Mouse (Mus musculus): ENCODE data around the gene Olfr461. TPM values are rescaled to one million over a fixed set of nuclear protein-coding genes. Genes with fewer than 3 reads are reported as not detected.
"Not testable (repeated sequence)": the region's sequence is repeated elsewhere in the genome, so short reads cannot be mapped to it uniquely, and the experiment has no call there.

Gene Olfr461
- polyA plus RNA-seq (2015; fragmentation: Nextera tagmentation; extraction: Ambion mirVana): 0.14 TPM in 1 of 2 replicates, not detected in the other

DNA sequence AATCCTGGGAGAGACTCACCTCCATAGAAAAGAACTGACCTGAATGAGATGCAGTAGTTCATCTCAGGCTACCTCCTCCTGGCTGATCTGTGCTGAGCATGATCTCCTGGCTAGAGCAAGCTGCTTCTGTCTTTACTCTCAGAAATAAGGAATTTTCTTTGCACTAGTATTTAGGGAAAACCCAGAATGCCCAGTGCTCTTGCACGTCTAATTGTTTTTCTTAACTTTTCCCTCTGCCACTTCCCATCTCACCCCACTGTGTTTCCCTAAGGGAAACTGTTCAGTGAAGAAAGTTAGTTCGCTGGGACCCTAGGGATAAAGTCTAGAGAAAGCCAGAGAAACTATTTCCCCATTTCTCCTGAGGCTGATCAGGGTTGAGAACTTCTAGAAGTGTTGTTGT, at the start of gene Olfr461:
Gene Olfr461 (minus strand): TSS at position 101 of the 400 bp plus-strand sequence.
- no peak within 1 kb of the TSS for H3K4me2 ChIP-seq
- no peaks in the 10 kb centered on the region for H3K9me3 ChIP-seq
- no peak for ATAC-seq (ENCODE audit: low read depth)
- no peak within 1 kb of the TSS for H3K4me3 ChIP-seq
- no peaks in the 10 kb centered on the region for H3K4me1 ChIP-seq (replicated peaks)
- no peak within 1 kb of the TSS for H3K9ac ChIP-seq
- H3K27ac ChIP-seq (replicated peaks): no peak within 1 kb of the TSS
- WGBS: 79% methylated on average over 2 of the region's 2 CpGs
- no peaks in the 10 kb centered on the region for H3K36me3 ChIP-seq
- no peaks in the 10 kb centered on the region for H3K27me3 ChIP-seq

DNA sequence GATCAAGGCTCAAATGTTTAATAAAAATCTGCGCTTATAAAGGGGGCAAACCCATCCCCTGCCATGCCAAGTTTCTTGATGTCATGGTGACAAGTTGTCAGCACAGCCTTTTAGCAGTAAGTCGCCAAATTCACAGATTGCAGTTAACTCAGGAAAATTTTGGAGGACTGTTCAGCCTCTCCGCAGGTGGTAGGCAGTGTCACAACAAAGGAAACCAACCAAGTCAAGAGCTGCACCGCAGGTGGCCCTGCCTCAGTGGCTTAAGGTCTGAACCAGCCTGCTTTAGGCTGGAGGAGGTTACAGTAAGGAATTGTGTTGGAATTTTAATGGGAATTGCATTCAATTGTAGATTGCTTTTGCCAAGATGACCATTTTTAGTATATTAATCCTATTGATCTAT, 43.7 kb upstream of the Olfr461 start:
- H3K36me3 ChIP-seq; H3K4me3 ChIP-seq; H3K9ac ChIP-seq; H3K9me3 ChIP-seq; H3K4me2 ChIP-seq; H3K27me3 ChIP-seq; H3K27ac ChIP-seq (replicated peaks); H3K4me1 ChIP-seq (replicated peaks); ATAC-seq (ENCODE audit: low read depth): not testable (repeated sequence)
- WGBS: 36% methylated on average over 4 of the region's 4 CpGs

DNA sequence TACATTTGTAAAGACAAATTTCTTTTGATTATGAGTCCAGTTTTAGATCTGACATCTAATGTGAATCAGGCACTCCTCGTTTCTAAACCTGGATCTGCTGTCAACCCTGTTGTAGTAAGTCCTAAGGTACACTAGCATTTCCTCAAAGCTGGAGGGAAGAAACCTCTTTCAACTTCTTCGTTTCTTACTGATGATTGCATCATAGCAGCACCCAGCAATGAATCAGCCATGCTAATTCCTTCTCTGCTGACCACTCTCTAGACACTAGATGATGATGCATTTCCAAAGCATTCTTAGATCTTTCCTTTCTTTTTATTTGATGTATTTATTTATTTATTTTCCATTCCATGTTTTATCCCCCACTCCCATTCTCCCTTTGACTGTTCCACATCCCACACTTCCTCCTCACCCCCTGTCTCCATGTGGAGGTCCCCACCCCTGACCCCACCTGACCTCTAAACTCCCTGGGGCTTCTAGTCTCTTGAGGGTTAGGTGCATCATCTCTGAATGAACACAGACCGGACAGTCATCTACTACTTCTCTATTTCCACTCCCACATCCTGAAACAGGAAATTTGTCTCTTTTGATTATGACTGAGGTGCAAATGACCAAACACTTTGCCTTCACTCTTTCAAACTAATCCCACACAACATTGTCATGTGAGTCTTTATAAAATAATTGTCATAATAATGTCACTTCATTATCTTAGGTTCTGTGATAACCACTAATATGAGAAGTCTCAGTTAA, 40.1 kb upstream of the Olfr461 start:
- no peaks in the 10 kb centered on the region for H3K36me3 ChIP-seq
- no peak overlapping the region for H3K4me3 ChIP-seq
- H3K9me3 ChIP-seq: 0 out of 2 replicates have a peak, but pooled peaks cover 3% of the 10 kb centered on the region
- H3K9ac ChIP-seq: no peak overlapping the region
- no peaks in the 10 kb centered on the region for H3K4me1 ChIP-seq (replicated peaks)
- no peak for ATAC-seq (ENCODE audit: low read depth)
- no peak overlapping the region for H3K27ac ChIP-seq (replicated peaks)
- WGBS: 84% methylated on average over 3 of the region's 3 CpGs
- no peak overlapping the region for H3K4me2 ChIP-seq
- no peaks in the 10 kb centered on the region for H3K27me3 ChIP-seq

DNA sequence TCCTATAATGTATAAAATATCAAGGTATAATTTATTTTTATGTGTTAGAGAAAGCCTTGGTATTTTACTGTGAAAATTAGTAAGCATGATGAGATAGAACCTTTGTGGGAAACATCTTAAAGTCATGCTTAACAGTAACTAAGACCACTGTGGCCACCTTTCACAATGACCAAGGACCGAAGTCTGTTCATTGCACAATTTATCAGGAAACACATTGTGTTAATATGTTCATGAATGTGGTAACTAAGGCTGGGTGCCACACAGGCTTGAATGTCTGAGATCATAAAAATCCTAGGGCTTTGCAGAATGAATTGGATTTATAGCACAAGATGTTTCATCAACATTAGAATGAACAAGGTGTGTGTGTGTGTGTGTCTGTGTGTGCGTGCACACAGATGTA, 33.5 kb upstream of the Olfr461 start:
- Histone ChIP-seq H3K36me3 (no peaks in the 10 kb centered on the region), H3K9ac (no peak overlapping the region), H3K4me3 (no peak overlapping the region), H3K4me2 (no peak overlapping the region), H3K9me3 (0 out of 2 replicates have a peak, but pooled peaks cover 3% of the 10 kb centered on the region), H3K4me1 (replicated peaks) (no peaks in the 10 kb centered on the region), H3K27me3 (no peaks in the 10 kb centered on the region), H3K27ac (replicated peaks) (no peak overlapping the region)
- no peak for ATAC-seq (ENCODE audit: low read depth)
- 94% methylated on average over 2 of the region's 2 CpGs for WGBS

DNA sequence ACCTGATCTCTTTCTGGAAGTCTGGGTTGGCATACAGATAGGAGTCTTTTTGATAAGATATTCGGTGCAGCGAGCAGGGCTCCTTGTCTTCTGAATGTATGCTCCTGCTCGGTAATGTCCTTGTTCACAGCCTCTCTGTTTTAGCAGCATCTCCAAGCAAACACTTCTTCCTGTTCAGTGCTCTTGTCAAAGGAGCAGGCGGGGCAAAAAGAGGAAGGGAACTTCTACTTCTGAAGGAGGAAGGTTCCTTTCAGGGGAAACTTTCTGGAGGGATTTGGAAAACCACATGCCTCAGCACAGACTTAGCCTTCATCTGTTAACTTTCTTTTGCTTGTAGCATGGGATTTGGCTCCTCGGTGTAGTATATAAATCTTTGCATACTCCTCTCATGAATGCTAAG, 30.8 kb upstream of the Olfr461 start, which contains the start of gene Clec5a:
Gene Clec5a (minus strand): TSS at position 177 of the 400 bp plus-strand sequence.
- Histone ChIP-seq H3K4me3 (no peak within 1 kb of the TSS), H3K36me3 (no peaks in the 10 kb centered on the region), H3K27me3 (no peaks in the 10 kb centered on the region), H3K27ac (replicated peaks) (no peak within 1 kb of the TSS), H3K4me1 (replicated peaks) (no peaks in the 10 kb centered on the region), H3K9me3 (0 out of 2 replicates have a peak, but pooled peaks cover 3% of the 10 kb centered on the region), H3K9ac (no peak within 1 kb of the TSS), H3K4me2 (no peak within 1 kb of the TSS)
- ATAC-seq (ENCODE audit: low read depth): no peak
- 83% methylated on average over 5 of the region's 5 CpGs for WGBS

DNA sequence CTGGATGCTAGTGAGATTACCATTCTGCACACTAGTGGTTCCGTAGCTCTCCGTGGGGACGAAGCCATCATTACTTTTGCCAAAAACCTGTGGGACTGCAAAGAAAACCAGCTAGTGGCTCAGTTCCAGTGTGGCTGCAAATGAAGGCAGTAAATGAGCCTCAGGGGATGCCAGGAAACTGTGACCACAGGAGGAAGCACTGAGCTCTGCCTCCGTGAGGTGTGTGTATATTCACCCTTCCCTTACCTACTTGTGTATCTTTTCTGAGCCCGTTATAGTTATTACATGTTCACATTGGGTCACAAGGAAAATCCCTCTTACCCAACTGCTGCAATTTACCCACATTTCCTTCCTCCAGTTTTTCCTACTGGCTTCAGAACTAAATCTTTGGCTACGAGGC, 29.5 kb upstream of the Olfr461 start:
- H3K4me1 ChIP-seq (replicated peaks): no peaks in the 10 kb centered on the region
- 79% methylated on average over 6 of the region's 6 CpGs for WGBS
- no peak overlapping the region for H3K4me2 ChIP-seq
- no peak overlapping the region for H3K4me3 ChIP-seq
- H3K27me3 ChIP-seq: no peaks in the 10 kb centered on the region
- H3K9me3 ChIP-seq: no peaks in the 10 kb centered on the region
- no peaks in the 10 kb centered on the region for H3K36me3 ChIP-seq
- no peak overlapping the region for H3K9ac ChIP-seq
- H3K27ac ChIP-seq (replicated peaks): no peak overlapping the region
- no peak for ATAC-seq (ENCODE audit: low read depth)

DNA sequence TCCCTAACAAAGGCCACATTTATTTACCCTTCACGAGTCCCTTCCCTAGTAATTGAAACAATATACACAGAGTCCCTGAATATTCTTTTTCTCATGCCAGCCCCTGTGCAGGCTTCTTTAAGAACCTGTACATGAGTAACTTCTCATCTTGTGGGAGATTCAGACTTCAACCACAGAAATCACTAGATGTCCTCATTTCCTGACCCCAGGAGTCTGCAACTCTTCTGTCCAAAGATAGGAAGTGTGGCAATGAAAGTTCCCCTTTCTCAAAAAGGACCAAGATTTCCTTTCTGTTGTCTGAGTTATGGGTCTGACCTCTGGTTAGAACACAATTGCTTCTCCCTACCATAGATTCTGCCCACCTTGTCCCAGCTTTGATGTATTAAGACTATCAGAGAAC, 21.5 kb upstream of the Olfr461 start:
- Histone ChIP-seq H3K4me2 (no peak overlapping the region), H3K9me3 (no peaks in the 10 kb centered on the region), H3K9ac (no peak overlapping the region), H3K4me3 (no peak overlapping the region), H3K27ac (replicated peaks) (no peak overlapping the region), H3K36me3 (no peaks in the 10 kb centered on the region), H3K4me1 (replicated peaks) (no peaks in the 10 kb centered on the region), H3K27me3 (no peaks in the 10 kb centered on the region)
- ATAC-seq (ENCODE audit: low read depth): no peak
- WGBS: 92% methylated on average over 1 of the region's 1 CpGs

DNA sequence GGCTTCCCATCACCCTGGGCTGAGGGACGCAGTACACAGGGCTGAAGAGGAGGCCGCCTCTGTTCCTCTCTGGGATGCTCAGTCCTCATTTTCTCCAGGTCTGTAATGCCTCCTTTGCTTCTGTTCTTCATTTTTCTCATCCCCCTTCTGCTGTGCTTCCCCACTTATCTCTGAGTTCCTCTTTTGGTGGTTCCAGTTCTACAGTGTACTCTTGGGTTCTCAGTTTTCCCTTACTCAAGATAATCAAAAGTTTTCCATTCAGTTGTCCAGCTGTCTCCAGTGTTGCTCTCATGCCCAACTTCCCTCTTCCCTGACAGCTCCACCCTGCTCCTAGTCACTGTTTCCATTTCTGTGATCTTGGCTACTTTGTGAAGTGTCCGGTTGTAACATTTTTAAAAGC, 18.8 kb upstream of the Olfr461 start:
- WGBS: 81% methylated on average over 3 of the region's 3 CpGs
- H3K9me3 ChIP-seq: no peaks in the 10 kb centered on the region
- no peak overlapping the region for H3K4me3 ChIP-seq
- ATAC-seq (ENCODE audit: low read depth): no peak
- H3K4me2 ChIP-seq: no peak overlapping the region
- H3K27me3 ChIP-seq: no peaks in the 10 kb centered on the region
- no peak overlapping the region for H3K27ac ChIP-seq (replicated peaks)
- no peaks in the 10 kb centered on the region for H3K4me1 ChIP-seq (replicated peaks)
- H3K9ac ChIP-seq: no peak overlapping the region
- H3K36me3 ChIP-seq: no peaks in the 10 kb centered on the region

DNA sequence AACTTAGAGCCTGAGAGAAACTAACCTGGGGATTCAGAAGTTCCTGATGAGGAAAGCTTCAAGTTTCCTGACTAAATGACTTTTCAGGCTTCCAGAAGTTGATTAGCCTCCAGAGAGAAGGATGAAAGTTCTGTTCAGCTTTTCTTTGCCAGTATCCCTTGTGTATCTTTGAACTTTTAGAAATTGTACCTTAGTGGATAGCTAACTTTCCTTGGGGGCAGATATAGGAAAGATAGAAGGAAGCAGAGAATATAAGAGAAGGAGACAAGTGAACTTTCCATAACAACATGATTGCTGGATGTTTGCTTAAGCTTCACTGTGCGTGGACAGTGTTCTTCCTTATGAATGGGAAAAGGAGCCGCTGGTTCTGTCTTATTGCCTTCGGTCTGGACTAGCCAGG, 14.3 kb upstream of the Olfr461 start, which contains the start of gene Olfr460:
Gene Olfr460 (plus strand): TSS at position 301 of the 400 bp plus-strand sequence.
- WGBS: 90% methylated on average over 3 of the region's 3 CpGs
- H3K36me3 ChIP-seq: no peaks in the 10 kb centered on the region
- H3K9me3 ChIP-seq: no peaks in the 10 kb centered on the region
- no peak within 1 kb of the TSS for H3K27ac ChIP-seq (replicated peaks)
- no peak for ATAC-seq (ENCODE audit: low read depth)
- no peaks in the 10 kb centered on the region for H3K27me3 ChIP-seq
- no peak within 1 kb of the TSS for H3K4me3 ChIP-seq
- H3K4me2 ChIP-seq: no peak within 1 kb of the TSS
- H3K9ac ChIP-seq: no peak within 1 kb of the TSS
- no peaks in the 10 kb centered on the region for H3K4me1 ChIP-seq (replicated peaks)

DNA sequence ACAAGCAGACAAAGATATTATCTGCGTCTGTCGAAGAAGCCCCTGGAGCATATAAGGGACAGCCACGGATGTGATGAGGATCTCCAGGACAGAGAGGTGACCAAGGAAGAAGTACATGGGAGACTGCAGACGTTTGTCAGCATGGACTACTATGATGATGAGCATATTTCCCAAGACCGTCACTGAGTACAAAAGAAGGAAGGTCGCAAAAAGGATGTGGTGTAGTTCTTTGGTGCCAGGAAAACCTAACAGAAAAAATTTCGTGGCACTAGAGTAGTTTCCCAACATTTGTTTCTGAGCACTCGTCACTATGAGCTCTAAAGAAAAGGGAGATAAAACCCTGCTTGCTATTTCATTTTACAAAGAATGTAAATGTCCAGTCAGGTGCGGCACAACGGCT, 10.2 kb downstream of the Olfr461 start:
- H3K4me3 ChIP-seq: no peak overlapping the region
- no peak overlapping the region for H3K9ac ChIP-seq
- no peaks in the 10 kb centered on the region for H3K27me3 ChIP-seq
- no peaks in the 10 kb centered on the region for H3K9me3 ChIP-seq
- 83% methylated on average over 10 of the region's 10 CpGs for WGBS
- H3K4me2 ChIP-seq: no peak overlapping the region
- H3K27ac ChIP-seq (replicated peaks): no peak overlapping the region
- no peaks in the 10 kb centered on the region for H3K4me1 ChIP-seq (replicated peaks)
- H3K36me3 ChIP-seq: no peaks in the 10 kb centered on the region
- no peak for ATAC-seq (ENCODE audit: low read depth)

DNA sequence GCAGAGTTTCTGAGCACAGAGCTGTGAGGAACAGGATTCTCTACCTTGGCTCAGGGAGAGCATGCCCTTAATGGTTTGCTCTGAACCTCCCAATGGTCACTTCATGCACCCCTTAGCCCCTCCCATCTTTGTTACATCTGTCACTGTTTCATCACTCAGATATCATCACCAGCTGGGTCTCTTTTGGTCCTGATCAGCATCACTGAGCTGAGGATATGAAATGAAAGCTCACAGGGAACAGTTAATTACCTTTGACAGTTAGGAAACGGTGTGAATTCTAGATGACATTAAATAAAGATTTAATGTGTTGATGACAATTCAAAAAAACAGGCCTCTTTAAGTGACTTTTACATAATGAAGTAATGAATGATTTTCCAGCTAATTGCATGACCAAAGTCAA, 35.4 kb downstream of the Olfr461 start, which contains the start of gene Prss37:
Gene Prss37 (minus strand): TSS at position 101 of the 400 bp plus-strand sequence.
- no peaks in the 10 kb centered on the region for H3K4me1 ChIP-seq (replicated peaks)
- H3K27me3 ChIP-seq: no peaks in the 10 kb centered on the region
- no peaks in the 10 kb centered on the region for H3K9me3 ChIP-seq
- no peak within 1 kb of the TSS for H3K9ac ChIP-seq
- no peak for ATAC-seq (ENCODE audit: low read depth)
- WGBS: 53% methylated on average over 1 of the region's 1 CpGs
- H3K36me3 ChIP-seq: no peaks in the 10 kb centered on the region
- no peak within 1 kb of the TSS for H3K27ac ChIP-seq (replicated peaks)
- H3K4me3 ChIP-seq: no peak within 1 kb of the TSS
- H3K4me2 ChIP-seq: no peak within 1 kb of the TSS

DNA sequence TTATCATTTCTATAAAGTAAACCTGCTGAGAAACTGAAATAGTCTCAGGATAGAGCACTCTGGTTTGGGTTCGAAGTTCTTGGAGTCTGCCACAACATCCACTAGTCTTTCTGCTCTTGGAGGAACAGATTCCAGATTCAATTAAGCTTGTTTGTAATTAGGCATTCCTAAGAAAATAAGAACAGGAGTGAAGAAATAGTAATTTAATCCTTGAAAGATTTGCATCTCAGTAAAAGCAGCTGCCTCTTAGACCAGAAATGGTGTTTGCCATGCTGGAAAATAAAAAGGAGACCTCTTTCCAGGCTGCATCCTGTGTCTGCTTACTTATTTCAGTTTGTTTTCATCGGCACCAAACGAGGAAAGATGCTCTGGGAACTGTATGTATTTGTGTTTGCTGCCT, 61.6 kb downstream of the Olfr461 start, which contains the start of gene Tas2r108:
Gene Tas2r108 (plus strand): TSS at position 301 of the 400 bp plus-strand sequence.
- no peak within 1 kb of the TSS for H3K4me3 ChIP-seq
- 90% methylated on average over 3 of the region's 3 CpGs for WGBS
- H3K4me2 ChIP-seq: no peak within 1 kb of the TSS
- no peak within 1 kb of the TSS for H3K27ac ChIP-seq (replicated peaks)
- no peak within 1 kb of the TSS for H3K9ac ChIP-seq
- no peaks in the 10 kb centered on the region for H3K4me1 ChIP-seq (replicated peaks)
- H3K36me3 ChIP-seq: no peaks in the 10 kb centered on the region
- H3K9me3 ChIP-seq: no peaks in the 10 kb centered on the region
- ATAC-seq (ENCODE audit: low read depth): no peak
- no peaks in the 10 kb centered on the region for H3K27me3 ChIP-seq

All from neural tube, embryonic 13.5 days (tissue).